Mouse (Mus musculus): Measurements from ENCODE around the gene Syn3. TPM values are rescaled to one million over a fixed set of nuclear protein-coding genes. Genes with fewer than 3 reads are reported as not detected.
A peak's percentile ranks its signal among the peaks of the same experiment; 100 is the strongest.

Gene Syn3
- total RNA-seq, 1 experiment, result 1.5 TPM

DNA sequence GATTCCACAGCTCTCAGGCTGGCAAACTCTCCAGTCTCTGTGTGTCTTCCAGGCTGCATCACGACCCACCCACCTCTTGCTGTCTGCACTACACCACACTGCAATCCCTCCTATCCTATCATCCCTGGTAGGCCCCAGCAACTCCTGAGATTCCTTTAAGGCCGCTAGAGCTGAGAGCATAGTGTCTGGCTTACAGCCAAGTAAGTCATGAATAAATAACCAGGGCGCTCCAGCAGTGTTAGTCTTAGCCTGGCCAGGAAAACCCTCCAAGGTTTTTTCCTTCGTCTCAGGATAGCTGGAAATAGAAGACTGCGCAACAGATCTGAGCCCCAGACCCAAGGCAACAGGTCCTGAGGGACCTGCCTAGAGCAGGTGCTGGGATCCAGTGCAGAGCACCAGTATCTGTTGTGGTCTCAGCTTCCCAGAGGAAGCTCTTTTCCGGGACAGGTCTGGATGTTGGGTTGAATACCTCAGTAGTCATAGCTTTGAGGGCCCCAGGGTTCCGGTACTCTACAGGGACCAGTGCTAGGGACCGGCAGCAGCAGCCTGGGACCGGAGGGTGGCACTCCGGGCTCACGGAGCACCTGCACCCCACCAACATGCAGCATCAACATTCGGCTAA is 534 bp downstream of the Syn3 start:
- TF ChIP-seq ZNF384 (IDR thresholded peaks at IDR 0.05; ENCODE audit: low read depth, low read length) (no peak), HCFC1 (IDR thresholded peaks at IDR 0.05; ENCODE audit: borderline replicate concordance, insufficient read depth, low read length) (no peak; the same call in 1 of the 2 replicates), ZC3H11A (IDR thresholded peaks at IDR 0.05; ENCODE audit: borderline replicate concordance, low read depth, low read length) (no peak), CHD2 (IDR thresholded peaks at IDR 0.05; ENCODE audit: low read depth, low read length) (no peak), MAFK (IDR thresholded peaks at IDR 0.05; ENCODE audit: insufficient read depth, low read depth, low read length) (no peak)
- H3K27ac ChIP-seq (ENCODE audit: insufficient read depth, low read depth, low read length, poor library complexity, severe bottlenecking), result no peak overlapping the region
- in situ Hi-C loops (cut with MboI; ENCODE audit: low sequenced_read_pairs in 2 of 2, unreplicated experiment in 2 of 2), result no loop called here
- H3K4me3 ChIP-seq (ENCODE audit: insufficient read depth in 1 of 2, low read depth in 1 of 2, low read length in 2 of 2, poor library complexity in 1 of 2, severe bottlenecking in 1 of 2), result peak overlapping the region; percentile 76 to 88
- 0 out of 4 replicates have a peak, but pooled peaks cover 0 to 2% of the 10 kb centered on the region in 2 experiments for H3K4me1 ChIP-seq (ENCODE audit: control insufficient read depth in 2 of 2, insufficient read depth in 2 of 2, low read length in 2 of 2, poor library complexity in 1 of 2)
- H3K36me3 ChIP-seq (ENCODE audit: control insufficient read depth, insufficient read depth, low read length, poor library complexity, severe bottlenecking), result no peaks in the 10 kb centered on the region
- no peaks in the 10 kb centered on the region for H3K9me3 ChIP-seq (ENCODE audit: control insufficient read depth, insufficient read depth, low read depth, low read length)
- peak; percentile 19 for DNase-seq (ENCODE audit: low read depth, low spot score)
- H3K9ac ChIP-seq (ENCODE audit: insufficient read depth, low read depth, low read length, poor library complexity, severe bottlenecking), result peak overlapping the region; percentile 80

DNA sequence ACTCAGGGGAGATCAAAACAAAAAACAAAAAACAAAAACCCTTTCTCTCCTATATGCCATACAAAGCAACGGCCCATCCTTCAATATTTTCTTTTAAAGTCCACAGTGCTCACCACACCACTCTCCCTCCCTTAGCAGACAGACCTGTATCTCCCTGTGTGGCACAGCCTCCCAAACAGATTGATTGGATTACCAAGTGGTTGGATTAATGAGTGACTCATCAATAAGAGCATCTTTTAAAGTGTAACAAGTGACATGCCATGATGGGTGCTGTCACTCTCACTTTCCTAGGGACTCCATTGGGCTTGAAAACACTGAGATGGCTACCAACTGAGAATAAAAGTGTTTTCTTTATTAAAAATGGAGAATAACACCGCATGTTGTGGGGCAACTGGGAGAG is 2.8 kb downstream of the Syn3 start:
- Histone ChIP-seq H3K4me3 (ENCODE audit: insufficient read depth in 1 of 2, low read depth in 1 of 2, low read length in 2 of 2, poor library complexity in 1 of 2, severe bottlenecking in 1 of 2) (no peak overlapping the region), H3K27ac (ENCODE audit: insufficient read depth, low read depth, low read length, poor library complexity, severe bottlenecking) (no peak overlapping the region), H3K9me3 (ENCODE audit: control insufficient read depth, insufficient read depth, low read depth, low read length) (no peaks in the 10 kb centered on the region), H3K36me3 (ENCODE audit: control insufficient read depth, insufficient read depth, low read length, poor library complexity, severe bottlenecking) (no peaks in the 10 kb centered on the region), H3K9ac (ENCODE audit: insufficient read depth, low read depth, low read length, poor library complexity, severe bottlenecking) (no peak overlapping the region), H3K4me1 (ENCODE audit: control insufficient read depth in 2 of 2, insufficient read depth in 2 of 2, low read length in 2 of 2, poor library complexity in 1 of 2) (0 out of 4 replicates have a peak, but pooled peaks cover 0 to 2% of the 10 kb centered on the region in 2 experiments)
- DNase-seq (ENCODE audit: low read depth, low spot score), result no peak
- in situ Hi-C loops (cut with MboI; ENCODE audit: low sequenced_read_pairs in 2 of 2, unreplicated experiment in 2 of 2), result no loop called here
- TF ChIP-seq MAFK (IDR thresholded peaks at IDR 0.05; ENCODE audit: insufficient read depth, low read depth, low read length) (no peak), ZNF384 (IDR thresholded peaks at IDR 0.05; ENCODE audit: low read depth, low read length) (no peak), ZC3H11A (IDR thresholded peaks at IDR 0.05; ENCODE audit: borderline replicate concordance, low read depth, low read length) (no peak), HCFC1 (IDR thresholded peaks at IDR 0.05; ENCODE audit: borderline replicate concordance, insufficient read depth, low read length) (no peak), CHD2 (IDR thresholded peaks at IDR 0.05; ENCODE audit: low read depth, low read length) (no peak)

DNA sequence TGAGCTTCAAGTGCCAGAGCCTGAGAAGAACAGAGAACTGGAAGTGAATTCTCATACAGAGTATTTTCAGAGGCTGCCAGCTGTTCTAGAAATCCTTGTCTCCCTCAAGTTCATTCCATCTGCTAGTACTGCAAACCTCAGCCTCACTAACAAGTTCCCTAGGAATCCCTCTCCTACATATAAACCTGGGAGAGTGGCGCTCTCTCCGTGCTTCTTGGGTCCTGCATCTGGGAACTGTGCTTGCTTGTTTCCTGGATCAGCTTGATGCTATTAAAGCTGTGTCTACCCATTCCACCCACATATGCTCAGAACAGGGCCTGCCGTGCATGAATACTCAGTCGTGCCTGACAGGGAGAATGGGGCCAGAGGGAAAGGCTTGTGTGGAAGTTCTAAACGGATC is 5.6 kb downstream of the Syn3 start:
- in situ Hi-C loops (cut with MboI; ENCODE audit: low sequenced_read_pairs in 2 of 2, unreplicated experiment in 2 of 2), result no loop called here

DNA sequence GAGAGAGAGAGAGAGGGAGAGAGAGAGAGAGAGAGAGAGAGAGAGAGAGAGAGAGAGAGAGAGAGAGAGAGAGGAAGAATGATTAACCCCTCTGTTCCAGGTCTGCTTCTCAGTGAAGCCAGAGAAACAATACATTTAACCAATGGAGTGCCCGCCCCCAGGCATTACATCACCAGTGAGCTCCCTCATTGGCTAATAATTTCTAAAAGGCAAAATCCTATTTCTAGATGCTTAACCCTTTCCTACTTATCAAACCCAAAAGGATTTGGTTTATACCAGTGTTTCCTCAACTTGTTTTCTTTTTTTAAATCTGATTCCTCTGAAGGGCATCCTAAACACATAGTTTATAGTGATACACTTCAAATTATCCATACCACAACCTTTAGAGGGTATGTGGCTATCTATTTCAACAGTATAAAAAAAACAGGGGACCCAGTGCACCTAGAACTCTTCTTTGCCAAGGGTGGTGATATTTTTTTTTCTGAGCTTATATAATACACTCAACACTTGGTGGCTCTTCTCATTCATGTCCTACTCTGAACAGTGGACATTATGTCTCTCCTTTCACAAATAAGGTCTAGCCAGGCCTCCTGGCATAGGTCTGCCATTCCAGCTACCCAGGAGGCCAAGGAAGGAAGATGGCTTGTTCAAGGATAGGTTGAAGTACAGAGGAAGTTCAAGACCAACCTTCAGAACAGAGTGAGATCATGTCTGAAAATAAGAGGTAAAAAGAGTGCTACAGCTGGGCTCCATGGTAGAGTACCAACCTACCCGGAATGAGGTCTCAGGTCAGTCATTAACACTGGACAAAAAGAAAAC is 6.4 kb downstream of the Syn3 start:
- Histone ChIP-seq H3K27ac (ENCODE audit: insufficient read depth, low read depth, low read length, poor library complexity, severe bottlenecking) (no peak overlapping the region), H3K9me3 (ENCODE audit: control insufficient read depth, insufficient read depth, low read depth, low read length) (no peaks in the 10 kb centered on the region), H3K9ac (ENCODE audit: insufficient read depth, low read depth, low read length, poor library complexity, severe bottlenecking) (no peak overlapping the region), H3K36me3 (ENCODE audit: control insufficient read depth, insufficient read depth, low read length, poor library complexity, severe bottlenecking) (no peaks in the 10 kb centered on the region), H3K4me1 (ENCODE audit: control insufficient read depth in 2 of 2, insufficient read depth in 2 of 2, low read length in 2 of 2, poor library complexity in 1 of 2) (no peaks in the 10 kb centered on the region), H3K4me3 (ENCODE audit: insufficient read depth in 1 of 2, low read depth in 1 of 2, low read length in 2 of 2, poor library complexity in 1 of 2, severe bottlenecking in 1 of 2) (no peak overlapping the region)
- in situ Hi-C loops (cut with MboI; ENCODE audit: low sequenced_read_pairs in 2 of 2, unreplicated experiment in 2 of 2), result no loop called here
- no peak for TF ChIP-seq CHD2 (IDR thresholded peaks at IDR 0.05; ENCODE audit: low read depth, low read length)
- TF ChIP-seq ZNF384 (IDR thresholded peaks at IDR 0.05; ENCODE audit: low read depth, low read length), result no peak
- DNase-seq (ENCODE audit: low read depth, low spot score), result no peak

More for the DNA sequence above, 5.6 kb downstream of the Syn3 start:
- H3K36me3 ChIP-seq (ENCODE audit: control insufficient read depth, insufficient read depth, low read length, poor library complexity, severe bottlenecking), result no peaks in the 10 kb centered on the region
- H3K9ac ChIP-seq (ENCODE audit: insufficient read depth, low read depth, low read length, poor library complexity, severe bottlenecking), result no peak overlapping the region
- H3K9me3 ChIP-seq (ENCODE audit: control insufficient read depth, insufficient read depth, low read depth, low read length), result no peaks in the 10 kb centered on the region
- DNase-seq (ENCODE audit: low read depth, low spot score), result no peak
- H3K4me1 ChIP-seq (ENCODE audit: control insufficient read depth in 2 of 2, insufficient read depth in 2 of 2, low read length in 2 of 2, poor library complexity in 1 of 2), result 0 out of 4 replicates have a peak, but pooled peaks cover 0 to 2% of the 10 kb centered on the region in 2 experiments
- TF ChIP-seq MAFK (IDR thresholded peaks at IDR 0.05; ENCODE audit: insufficient read depth, low read depth, low read length) (no peak), HCFC1 (IDR thresholded peaks at IDR 0.05; ENCODE audit: borderline replicate concordance, insufficient read depth, low read length) (no peak), CHD2 (IDR thresholded peaks at IDR 0.05; ENCODE audit: low read depth, low read length) (no peak), ZNF384 (IDR thresholded peaks at IDR 0.05; ENCODE audit: low read depth, low read length) (no peak), ZC3H11A (IDR thresholded peaks at IDR 0.05; ENCODE audit: borderline replicate concordance, low read depth, low read length) (no peak)
- H3K27ac ChIP-seq (ENCODE audit: insufficient read depth, low read depth, low read length, poor library complexity, severe bottlenecking), result no peak overlapping the region
- H3K4me3 ChIP-seq (ENCODE audit: insufficient read depth in 1 of 2, low read depth in 1 of 2, low read length in 2 of 2, poor library complexity in 1 of 2, severe bottlenecking in 1 of 2), result no peak overlapping the region
